Comparison of ENCODE assay signal across 27 mouse cellular contexts in genomic region chr2:19319284-19319683, GRCm38 (mm10). TPM values are rescaled to one million over a fixed set of nuclear protein-coding genes. Genes with fewer than 3 reads are reported as not detected.
DNase-seq lines count a peak whose midpoint lies in the region; ATAC-seq and TF ChIP-seq lines count a peak whose summit lies in the region.
"Had no signal": no experiment of that assay in that cellular context is flagged by ENCODE, and none has a peak within 500 bp of the region (broad histone marks: within the 10 kb centered on the region; RNA-seq: fewer than 3 reads in every experiment).

No protein-coding gene starts in this region.

- DNase-seq in heart, adult 11 months: peak; percentile 44
- DNase-seq in heart, adult 9 months (ENCODE audit: low spot score in 2 of 2): no peak
- no peak for DNase-seq in spleen, postnatal 14 days (ENCODE audit: low spot score in 2 of 2)
- DNase-seq in thymus, adult 2 months: no peak
- DNase-seq: adrenal gland, adult 8-10 months; adrenal gland, postnatal 14 days; adrenal gland, postnatal 36 days; B cell, adult 2 months; cerebellum, adult 11-12 months; cerebellum, adult 2 months; cerebellum, adult 9-10 months; cerebellum, postnatal 10 days; cerebellum, postnatal 25 days; embryo, embryonic 11 days had no signal

- TF ChIP-seq POLR2A in thymus, adult 2 months (IDR thresholded peaks at IDR 0.05; ENCODE audit: control insufficient read depth, extremely low read depth, insufficient read depth, low read length, poor library complexity): no peak

- WGBS in thymus, adult 2 months: 86% methylated on average over 3 of the region's 3 CpGs

- H3K4me1 ChIP-seq in thymus, adult 2 months (replicated peaks; ENCODE audit: control insufficient read depth, insufficient read depth, low read length): peaks cover 8% of the 10 kb centered on the region
- H3K4me1 ChIP-seq: embryonic facial prominence, embryonic 13.5 days; embryonic facial prominence, embryonic 15.5 days; forebrain, embryonic 10.5 days; forebrain, embryonic 12.5 days had no signal

- peak; percentile 29; the same call in 1 of the 2 replicates for ATAC-seq in megakaryocyte progenitor cell, adult 5-6 weeks (replicated peaks; ENCODE audit: poor library complexity)
- ATAC-seq: activated CD4-positive, CD25-positive, alpha-beta regulatory T cell, adult 4 months; CD4-positive, CD25-positive, alpha-beta regulatory T cell, adult 4 months; forebrain, embryonic 14.5 days; forebrain, embryonic 16.5 days; Patski had no signal

- H3K36me3 ChIP-seq in thymus, adult 2 months (ENCODE audit: control insufficient read depth, insufficient read depth, low read length): no peaks in the 10 kb centered on the region
- H3K36me3 ChIP-seq: embryonic facial prominence, embryonic 13.5 days; embryonic facial prominence, embryonic 15.5 days; forebrain, embryonic 10.5 days; forebrain, embryonic 12.5 days; G1E had no signal

- H3K4me3 ChIP-seq in thymus, adult 2 months (ENCODE audit: control insufficient read depth, insufficient read depth, low read length): no peak overlapping the region
- H3K4me3 ChIP-seq: embryonic facial prominence, embryonic 13.5 days; embryonic facial prominence, embryonic 15.5 days; erythroblast, embryonic 14.5 days; forebrain, embryonic 10.5 days; forebrain, embryonic 12.5 days had no signal

- H3K27ac ChIP-seq in thymus, adult 2 months (ENCODE audit: control insufficient read depth, insufficient read depth, low read length): no peak overlapping the region
- H3K27ac ChIP-seq: embryonic facial prominence, embryonic 13.5 days; embryonic facial prominence, embryonic 15.5 days; forebrain, embryonic 10.5 days; forebrain, embryonic 12.5 days had no signal

- no peak for TF ChIP-seq CTCF in thymus, adult 2 months (IDR thresholded peaks at IDR 0.05; ENCODE audit: borderline replicate concordance, control insufficient read depth, extremely low read depth, insufficient read depth, low read length, poor library complexity)

- no peaks in the 10 kb centered on the region for H3K27me3 ChIP-seq in thymus, adult 2 months (ENCODE audit: control insufficient read depth, insufficient read depth, low read length)
- H3K27me3 ChIP-seq: CH12.LX; embryonic facial prominence, embryonic 13.5 days; embryonic facial prominence, embryonic 15.5 days; forebrain, embryonic 12.5 days; Patski had no signal

RNA-seq across cellular contexts. Expression of gene Msrb2, which starts 52.0 kb away (rescaled TPM):
- 21.7 and 26.7 TPM in 2 replicates for total RNA-seq in megakaryocyte progenitor cell, adult 5-6 weeks (2015)
- 15.1 and 22.4 TPM in 2 replicates for total RNA-seq in megakaryocyte progenitor cell, adult 5-6 weeks (2017)
- polyA plus RNA-seq in thymus, adult 2 months (2012; rRNA removed): 15.6 and 20.6 TPM in 2 replicates
- total RNA-seq: G1E had no signal
- polyA plus RNA-seq: G1E had no signal
